Mouse (Mus musculus) frontal cortex, postnatal 25 days (tissue): ENCODE measurements around the gene Pcgf6.
"Not testable (repeated sequence)": the region's sequence is repeated elsewhere in the genome, so short reads cannot be mapped to it uniquely, and the experiment has no call there.

Experiments used
- DNase-seq, 2 experiments: peaks; one replicate each; pipeline ENCODE4 v3.0.0; 2022; ENCODE audit warnings: low spot score in 2 of 2

The Pcgf6 gene

DNA sequence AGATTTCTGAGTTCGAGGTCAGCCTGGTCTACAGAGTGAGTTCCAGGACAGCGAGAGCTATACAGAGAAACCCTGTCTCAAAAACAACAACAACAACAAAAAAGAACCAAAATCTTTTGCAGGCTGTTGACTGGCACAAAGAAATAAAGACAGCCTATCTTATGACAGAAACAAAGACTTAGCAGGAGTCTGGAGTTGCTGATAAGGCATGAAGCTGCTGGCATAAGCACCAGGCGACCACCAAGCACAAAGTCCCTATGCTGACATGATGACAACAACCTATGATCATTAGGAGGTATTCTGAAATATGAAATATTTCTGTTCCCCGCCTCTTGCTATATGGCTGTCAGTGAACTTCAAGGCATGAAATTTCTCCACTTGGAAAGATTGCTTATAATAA, 51.8 kb downstream of the Pcgf6 start:
- DNase-seq = no peak

DNA sequence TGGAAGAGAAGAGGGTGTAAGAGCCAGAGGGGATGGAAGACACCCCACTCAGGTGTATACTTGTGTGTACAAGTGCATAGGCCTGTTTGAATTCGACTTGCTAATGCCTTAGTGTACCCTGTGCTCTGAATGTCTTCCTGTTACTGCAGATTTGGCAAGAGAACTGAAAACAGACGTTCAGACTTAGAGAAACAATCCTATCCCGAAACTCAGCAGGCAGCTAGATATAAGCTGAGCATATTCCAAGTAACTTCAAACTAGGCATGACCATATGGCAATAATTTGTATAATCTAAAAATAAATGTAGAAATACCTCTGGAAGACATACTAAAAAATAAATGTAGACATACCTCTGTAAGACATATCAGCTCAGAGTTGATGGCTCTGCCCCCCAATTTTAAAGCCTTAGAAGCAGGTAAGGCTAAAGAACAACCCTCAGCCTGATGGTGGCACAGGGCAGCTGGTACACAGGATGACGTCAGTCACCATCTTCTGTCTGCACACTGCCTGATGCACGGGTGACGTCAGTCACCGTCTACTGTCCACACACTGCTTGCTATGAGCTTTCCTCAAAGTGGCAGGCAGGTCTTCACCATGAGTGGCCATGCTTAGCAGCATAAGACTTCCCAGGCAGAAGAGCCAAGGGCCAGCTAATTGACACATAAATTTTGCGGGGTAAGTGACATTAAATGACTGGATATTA, 52.4 kb downstream of the Pcgf6 start:
- no peak for DNase-seq

DNA sequence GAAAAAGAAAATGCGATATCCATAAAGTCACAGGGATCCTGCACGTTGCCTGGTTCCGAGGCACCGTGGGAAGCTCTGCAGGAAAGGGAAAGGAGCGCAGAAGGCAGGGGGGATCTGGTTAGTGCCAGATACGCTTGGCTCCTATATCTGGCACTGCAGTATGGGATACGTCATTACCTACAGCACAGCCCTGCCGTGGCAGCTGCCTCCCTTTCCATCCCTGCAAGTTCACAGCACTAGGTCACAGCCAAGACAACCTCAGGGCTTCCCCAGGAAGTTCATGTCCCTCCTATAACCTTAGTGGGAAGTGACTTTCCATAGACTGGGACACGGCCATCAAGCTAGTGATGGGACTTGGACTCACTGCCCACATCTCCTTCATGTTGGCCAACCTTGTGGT, 54.6 kb downstream of the Pcgf6 start:
- no peak for DNase-seq

DNA sequence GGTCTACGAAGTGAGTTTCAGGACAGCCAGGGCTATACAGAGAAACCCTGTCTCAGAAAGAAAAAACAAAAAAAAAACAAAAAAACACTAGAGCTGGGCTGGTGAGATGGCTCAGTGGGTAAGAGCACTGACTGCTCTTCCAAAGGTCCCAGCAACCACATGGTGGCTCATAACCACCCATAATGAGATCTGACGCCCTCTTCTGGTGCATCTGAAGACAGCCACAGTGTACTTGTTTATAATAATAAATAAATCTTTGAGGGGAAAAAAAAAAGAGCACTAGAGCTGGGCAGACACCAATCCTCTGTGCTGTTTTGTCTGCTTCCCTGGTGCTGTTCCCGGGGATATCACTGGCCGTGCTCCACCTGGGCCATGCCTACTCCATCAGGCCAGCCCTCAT, 58.4 kb downstream of the Pcgf6 start:
- DNase-seq = not testable (repeated sequence)

DNA sequence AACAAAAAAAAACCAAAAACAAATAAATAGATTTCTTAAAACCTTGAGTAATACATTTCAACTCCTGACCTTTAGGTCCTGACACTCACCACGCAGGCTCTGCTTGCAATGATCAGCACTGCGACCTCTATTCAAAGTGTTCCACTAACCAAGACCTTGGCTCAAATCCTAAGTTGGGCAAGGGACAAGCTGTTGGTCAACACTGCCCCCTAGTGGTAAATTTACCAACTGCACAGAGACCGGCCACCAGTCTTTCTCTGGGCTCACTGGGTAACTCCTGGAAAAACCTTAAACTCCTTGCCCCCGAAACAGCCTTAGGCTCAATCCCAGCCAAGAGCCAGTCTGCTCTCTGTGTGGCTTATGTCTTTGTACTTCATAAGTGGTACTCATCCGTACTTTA, 59.6 kb downstream of the Pcgf6 start:
- peak; percentile 72 to 77 for DNase-seq

DNA sequence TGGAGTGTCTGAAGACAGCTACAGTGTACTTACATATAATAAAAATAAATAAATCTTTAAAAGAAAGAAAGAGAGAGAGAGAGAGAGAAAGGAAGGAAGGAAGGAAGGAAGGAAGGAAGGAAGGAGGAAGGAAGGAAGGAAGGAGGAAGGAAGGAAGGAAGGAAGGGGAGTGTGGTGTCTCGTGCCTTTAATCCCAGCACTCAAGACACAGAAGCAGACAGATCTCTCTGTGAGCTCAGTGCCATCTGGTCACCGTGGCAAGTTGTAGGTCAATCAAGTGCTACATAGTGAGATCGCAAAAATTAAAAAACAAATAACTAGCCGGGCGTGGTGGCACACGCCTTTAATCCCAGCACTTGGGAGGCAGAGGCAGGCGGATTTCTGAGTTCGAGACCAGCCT, 60.1 kb downstream of the Pcgf6 start:
- DNase-seq = not testable (repeated sequence)

DNA sequence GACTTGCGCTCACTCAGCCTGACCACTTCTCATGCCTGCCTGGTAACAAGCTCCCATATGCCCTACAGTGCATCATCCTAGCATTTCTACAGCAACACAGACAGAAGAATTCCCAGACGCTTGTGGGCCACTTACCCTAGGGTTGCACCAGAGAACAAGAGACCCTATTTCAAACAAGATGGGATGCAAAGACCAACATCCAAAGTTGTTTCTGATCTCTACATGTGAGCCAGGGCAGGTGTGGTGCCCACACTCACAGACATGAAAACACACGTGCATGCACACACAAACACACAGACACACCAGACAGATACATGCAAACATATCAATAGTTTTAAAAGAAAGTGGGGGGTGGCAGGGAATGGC, 60.6 kb downstream of the Pcgf6 start:
- DNase-seq = no peak

DNA sequence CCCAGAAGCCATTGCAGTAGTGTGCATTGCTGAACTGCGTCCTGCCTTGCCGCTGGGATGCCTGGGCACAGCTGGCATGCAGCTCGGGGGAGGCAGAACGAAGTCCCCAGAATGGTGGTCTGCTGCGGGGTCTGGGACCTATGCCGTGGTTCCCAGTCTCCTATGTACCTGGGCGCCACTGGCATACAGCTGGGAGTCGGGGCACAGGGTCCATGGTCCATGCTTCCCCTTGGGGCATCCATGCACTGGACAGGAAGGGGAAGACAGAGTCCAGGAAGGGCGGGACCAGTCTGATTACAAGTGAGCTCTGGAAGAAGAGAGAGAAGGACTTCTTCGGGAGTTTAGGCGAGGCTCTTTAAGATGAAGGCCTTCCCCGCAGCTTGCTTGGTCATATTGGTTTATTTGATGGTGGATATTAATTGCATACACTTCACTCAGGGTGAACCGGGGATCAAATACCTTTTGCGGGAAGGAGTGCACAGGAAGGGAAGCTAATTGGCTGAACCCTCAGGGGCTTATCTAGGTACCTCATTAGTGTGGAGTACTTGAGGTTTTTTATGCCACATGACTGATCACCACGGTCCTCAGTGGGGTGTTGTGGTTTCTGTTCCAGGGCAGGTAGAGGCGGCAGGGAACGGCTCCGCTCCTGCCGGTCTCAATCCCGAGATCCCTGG, 61.1 kb downstream of the Pcgf6 start:
- DNase-seq = no peak

DNA sequence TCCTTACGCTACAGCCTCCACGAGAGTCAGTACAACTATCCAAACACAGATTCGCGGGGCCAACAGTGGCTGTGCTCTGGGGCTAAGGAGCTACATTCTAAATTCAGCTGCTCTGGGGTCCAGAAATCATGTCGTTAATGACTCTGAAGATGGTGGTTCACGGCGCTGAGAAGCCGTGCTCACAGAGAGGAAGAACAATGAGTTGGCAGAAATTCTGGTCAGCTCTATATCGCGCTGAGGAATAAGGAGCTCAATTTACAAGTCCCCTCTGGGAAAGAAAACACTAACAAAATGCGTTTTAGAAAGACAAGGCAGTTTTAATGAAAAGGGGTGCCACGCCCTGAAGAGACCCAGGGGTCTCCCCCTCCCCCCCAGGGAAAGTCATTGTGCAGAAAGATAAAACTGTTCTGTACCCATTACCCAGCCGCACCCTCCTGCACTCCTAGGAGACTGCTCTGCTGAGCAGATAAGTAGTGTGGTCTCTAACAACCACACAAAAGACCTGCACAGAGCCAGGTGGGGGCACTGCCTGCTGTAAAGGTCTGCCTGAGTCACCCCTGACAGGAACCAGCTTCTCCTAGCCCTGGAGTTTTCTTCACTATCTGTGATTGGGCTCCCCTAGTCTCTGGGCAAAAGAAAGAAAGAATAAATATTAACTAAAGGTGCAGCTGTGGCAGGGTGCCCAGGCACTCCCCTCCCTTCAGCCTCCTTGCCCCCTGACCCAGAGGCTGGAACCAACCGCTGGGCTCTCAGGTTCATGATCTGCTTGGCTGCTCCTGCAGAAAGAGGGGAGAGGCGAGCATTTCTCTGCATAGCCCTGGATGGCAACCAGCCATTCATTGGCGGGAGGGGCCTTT, 62.2 kb downstream of the Pcgf6 start:
- no peak for DNase-seq

DNA sequence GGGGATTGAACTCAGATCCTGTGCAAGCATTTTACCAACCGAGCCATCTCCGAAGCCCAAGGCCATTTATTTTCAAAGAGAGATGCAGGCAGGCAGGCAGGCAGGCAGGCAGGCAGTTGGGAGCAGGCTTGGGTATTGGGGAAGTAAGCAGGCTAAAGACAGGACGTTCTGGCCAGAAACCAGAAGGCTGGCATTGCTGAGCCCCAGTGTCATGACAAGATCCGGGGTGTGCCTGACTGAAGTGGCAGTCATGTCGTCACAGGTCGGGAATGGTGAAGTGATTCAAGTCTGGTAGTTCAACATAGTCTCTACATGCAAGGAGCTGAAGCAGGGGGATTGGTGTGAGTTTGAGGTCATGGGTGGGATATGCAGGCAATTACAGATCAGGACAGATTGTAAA, 63.1 kb downstream of the Pcgf6 start:
- DNase-seq = no peak

DNA sequence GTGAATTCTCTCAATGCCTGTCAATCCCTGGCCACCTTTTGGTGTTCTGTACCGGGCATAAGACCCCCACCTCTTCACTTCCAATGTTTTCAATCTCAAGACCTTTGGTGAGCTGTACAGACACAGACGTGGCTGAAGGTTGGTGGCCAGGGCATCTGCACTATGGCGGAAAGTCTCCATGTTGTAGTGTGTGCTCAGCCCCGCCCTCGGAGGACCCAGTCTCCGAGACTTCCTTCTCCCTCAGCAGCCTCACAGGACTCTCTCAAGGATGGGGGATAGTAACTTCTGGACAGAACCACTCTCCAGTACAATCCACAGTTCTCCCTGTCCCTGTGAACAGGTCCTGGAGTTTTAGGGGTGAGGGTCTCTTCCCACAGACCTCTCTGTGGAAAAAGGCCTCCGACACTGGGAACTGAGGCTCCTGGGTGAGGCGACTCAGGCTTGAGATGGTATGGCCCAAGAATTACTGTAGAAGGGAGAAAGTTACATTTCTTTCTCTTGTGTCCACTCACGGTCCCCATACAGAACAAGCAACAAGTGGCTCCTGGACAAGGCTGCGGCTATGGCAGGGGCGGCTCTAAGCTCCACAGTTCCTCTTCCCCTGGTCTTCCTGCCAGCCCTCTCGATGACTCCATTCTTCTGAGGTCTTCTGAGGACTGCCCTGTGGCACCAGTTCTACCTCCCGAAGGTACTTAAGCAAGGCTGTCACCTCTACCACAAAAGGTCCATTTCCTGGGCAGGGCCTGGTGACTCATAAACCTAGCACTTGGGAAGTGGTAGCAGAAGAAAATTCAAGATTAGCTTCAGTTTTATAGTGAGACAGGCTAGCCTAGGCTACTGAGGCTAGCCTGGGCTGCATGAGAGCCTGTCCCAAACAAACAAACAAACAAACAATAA, 65.7 kb downstream of the Pcgf6 start:
- DNase-seq = no peak

DNA sequence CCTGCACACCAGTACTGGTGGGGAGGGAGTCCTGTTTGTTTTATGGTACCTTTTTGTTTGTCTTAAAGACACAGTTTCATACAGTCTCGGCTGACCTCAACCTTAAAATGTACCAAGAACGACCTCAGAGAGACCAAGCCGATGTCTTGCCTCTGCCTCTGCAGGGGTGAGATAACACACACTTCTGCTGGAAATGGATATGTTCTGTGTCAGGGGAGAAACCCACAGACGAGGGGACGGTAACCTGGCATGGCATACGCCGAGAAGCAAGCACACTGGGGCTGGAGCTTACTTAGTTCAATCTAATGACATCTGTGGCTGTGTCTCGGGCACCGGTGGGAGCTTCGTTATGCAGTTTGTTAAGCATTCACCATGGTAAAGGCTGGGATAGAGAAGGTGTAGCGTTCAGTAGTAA, 66.7 kb downstream of the Pcgf6 start:
- DNase-seq = no peak
